In the genomic region with DNA sequence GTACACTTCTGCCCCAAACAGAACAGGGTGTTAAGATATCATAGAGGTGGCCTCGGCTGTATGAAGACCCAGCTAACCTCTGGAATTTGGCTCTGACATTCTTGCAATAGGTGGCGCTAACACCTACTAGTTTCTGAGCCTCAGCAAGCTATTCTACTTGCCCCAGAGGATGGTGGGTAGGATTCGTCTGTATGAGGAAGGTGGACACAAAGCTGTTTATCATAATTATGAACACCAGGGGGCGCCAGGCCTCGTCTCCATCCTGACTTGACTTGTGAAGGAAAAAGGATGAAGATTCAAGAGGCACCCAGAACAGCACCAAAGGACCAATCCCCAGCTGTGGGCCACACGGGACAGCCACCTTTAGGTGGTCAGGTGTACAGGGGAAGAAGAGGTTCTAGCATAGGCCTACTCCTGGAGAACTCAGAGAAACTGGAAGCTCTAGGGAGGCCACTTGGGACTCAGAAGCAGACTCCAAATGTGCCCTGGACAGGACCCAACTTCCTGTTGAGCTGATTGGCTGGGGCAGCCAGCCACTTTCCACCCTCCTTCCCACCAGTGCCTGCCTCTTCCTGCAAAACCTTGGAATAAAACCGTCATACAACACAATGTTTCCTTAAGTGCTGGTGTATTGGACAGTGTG, we compare ENCODE assay signal across 8 mouse cellular contexts.
DNase-seq lines count a peak whose midpoint lies in the region.

No protein-coding gene starts in this region.

- DNase-seq in cerebellum, adult 11-12 months, result peak; percentile 18
- DNase-seq in cerebellum, adult 11 months, result no peak
- peak; percentile 79 for DNase-seq in CD4-positive helper T cell, adult 2 months (ENCODE audit: low read depth, low spot score)
- peak; percentile 79 for DNase-seq in brain, adult 2 months (ENCODE audit: low read depth, low spot score)
- peak; percentile 26 to 53 for DNase-seq in frontal cortex, postnatal 36 days (ENCODE audit: low spot score in 2 of 2)
- DNase-seq in kidney, postnatal 14 days, result peak; percentile 42
- DNase-seq in lung, postnatal 10 days, result peak; percentile 74
- DNase-seq in spleen, adult 18-20 months, result peak; percentile 19 to 58
